ENCODE assay signal across 8 mouse cellular contexts in the genomic region with DNA sequence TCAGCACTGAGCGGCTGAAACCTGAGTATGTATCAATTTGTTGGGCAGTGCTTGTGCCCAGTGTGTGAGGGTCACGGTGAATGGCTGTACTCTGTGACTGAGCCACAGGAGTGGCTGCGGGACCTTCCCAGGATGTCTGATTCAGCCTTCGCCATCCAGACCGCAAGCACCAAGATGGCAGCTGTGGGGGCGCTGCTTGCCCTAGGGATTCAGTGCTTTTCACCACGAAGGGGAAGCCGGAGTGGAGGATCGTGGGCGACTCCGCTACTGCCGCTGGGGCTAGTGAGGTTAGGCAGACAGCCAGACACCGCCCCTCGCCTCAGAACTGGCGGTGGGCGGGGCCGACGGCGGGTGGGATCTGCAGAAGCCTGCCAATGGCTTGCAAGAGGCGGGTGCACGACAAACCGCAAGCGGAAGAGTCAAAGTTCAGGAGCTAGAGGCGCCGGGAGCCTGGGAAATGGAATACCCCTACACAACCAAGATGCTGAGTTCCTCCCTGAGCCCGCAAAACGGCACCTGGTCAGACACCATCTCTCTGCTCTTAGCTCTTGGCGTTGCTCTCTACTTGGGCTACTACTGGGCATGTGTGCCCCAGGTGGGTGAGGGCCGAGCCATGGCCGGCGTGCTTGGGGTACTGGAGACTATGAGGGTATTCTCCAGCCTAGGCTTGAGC. TPM values are rescaled to one million over a fixed set of nuclear protein-coding genes. Genes with fewer than 3 reads are reported as not detected.
DNase-seq lines count a peak whose midpoint lies in the region; ATAC-seq and TF ChIP-seq lines count a peak whose summit lies in the region.

No protein-coding gene starts in this region.

- peak overlapping the region; percentile 53 for H3K27ac ChIP-seq in cortical plate, adult 2 months (ENCODE audit: insufficient read depth, low read length)

- TF ChIP-seq POLR2A in cortical plate, adult 2 months (IDR thresholded peaks at IDR 0.05; ENCODE audit: extremely low read depth, insufficient read depth, low read length): peak; percentile 58; the same call in 1 of the 2 replicates

- peak; percentile 94 for DNase-seq in adipocyte (ENCODE audit: low spot score)
- peak; percentile 81 to 86 for DNase-seq in gastrocnemius, adult 8-10 months (ENCODE audit: low spot score in 2 of 2)
- peak; percentile 52 for DNase-seq in hindlimb bud, embryonic 11.5 days (ENCODE audit: extremely low spot score, low read depth, low spot score)
- peak; percentile 85 to 93 for DNase-seq in left cerebral cortex, adult 8-10 months (ENCODE audit: low spot score in 2 of 2)
- peak; percentile 91 to 92 for DNase-seq in right cerebral cortex, adult 2 months (ENCODE audit: low spot score in 2 of 2)
- peak; percentile 57 for DNase-seq in urinary bladder, postnatal 10 days (ENCODE audit: low spot score)

- peak; percentile 92 for ATAC-seq in megakaryocyte, adult 5-6 weeks (ENCODE audit: poor library complexity, severe bottlenecking)

- H3K4me3 ChIP-seq in cortical plate, adult 2 months (ENCODE audit: insufficient read depth, low read length): peak overlapping the region; percentile 66

- H3K4me1 ChIP-seq in cortical plate, adult 2 months (ENCODE audit: control insufficient read depth, insufficient read depth, low read length): peaks cover 6% of the 10 kb centered on the region

- no peak for TF ChIP-seq CTCF in cortical plate, adult 2 months (IDR thresholded peaks at IDR 0.05; ENCODE audit: extremely low read depth, insufficient read depth, low read length)

RNA-seq across cellular contexts. Expression of a gene that starts 4.4 kb away (rescaled TPM):
- polyA plus RNA-seq in cortical plate, adult 2 months (2012; rRNA removed): 25.2 and 26.3 TPM in 2 replicates
- total RNA-seq in gastrocnemius, adult 8-10 months (2022): 1 to 10 TPM; 2.2 to 4.9 (median 3.3) TPM
- 10 to 100 TPM; 23.9 to 28.0 (median 27.1) TPM for total RNA-seq in left cerebral cortex, adult 8-10 months (2022)
- not detected in 2 replicates for total RNA-seq in megakaryocyte, adult 5-6 weeks (2015)
- total RNA-seq in megakaryocyte, adult 5-6 weeks (2017): not detected in 2 replicates

RNA-seq across cellular contexts. Expression of a gene that starts 10.4 kb away (rescaled TPM):
- 183 and 209 TPM in 2 replicates for polyA plus RNA-seq in cortical plate, adult 2 months (2012; rRNA removed)
- total RNA-seq in gastrocnemius, adult 8-10 months (2022): 10 to 100 TPM; 70.1 to 75.2 (median 74.2) TPM
- total RNA-seq in left cerebral cortex, adult 8-10 months (2022): 100 to 1,000 TPM; 114 to 135 (median 128) TPM
- 66.3 and 72.1 TPM in 2 replicates for total RNA-seq in megakaryocyte, adult 5-6 weeks (2015)
- 45.8 and 57.3 TPM in 2 replicates for total RNA-seq in megakaryocyte, adult 5-6 weeks (2017)

RNA-seq across cellular contexts. Expression of a gene that starts 18.7 kb away (rescaled TPM):
- polyA plus RNA-seq in cortical plate, adult 2 months (2012; rRNA removed): 0.23 and 0.30 TPM in 2 replicates
- total RNA-seq in gastrocnemius, adult 8-10 months (2022): under 1 TPM; 0.07 to 0.24 (median 0.15) TPM
- under 1 TPM; 0.12 to 0.27 (median 0.16) TPM for total RNA-seq in left cerebral cortex, adult 8-10 months (2022)
- not detected in 2 replicates for total RNA-seq in megakaryocyte, adult 5-6 weeks (2015)
- not detected in 2 replicates for total RNA-seq in megakaryocyte, adult 5-6 weeks (2017)

RNA-seq across cellular contexts. Expression of a gene that starts 28.6 kb away (rescaled TPM):
- polyA plus RNA-seq in cortical plate, adult 2 months (2012; rRNA removed): 24.9 and 29.0 TPM in 2 replicates
- 10 to 100 TPM; 35.7 to 40.5 (median 38.2) TPM for total RNA-seq in gastrocnemius, adult 8-10 months (2022)
- total RNA-seq in left cerebral cortex, adult 8-10 months (2022): 10 to 100 TPM; 16.2 to 21.5 (median 18.9) TPM
- 92.3 and 93.8 TPM in 2 replicates for total RNA-seq in megakaryocyte, adult 5-6 weeks (2015)
- 52.7 and 70.7 TPM in 2 replicates for total RNA-seq in megakaryocyte, adult 5-6 weeks (2017)

RNA-seq across cellular contexts. Expression of a gene that starts 36.6 kb away (rescaled TPM):
- 2.7 and 3.1 TPM in 2 replicates for polyA plus RNA-seq in cortical plate, adult 2 months (2012; rRNA removed)
- total RNA-seq in gastrocnemius, adult 8-10 months (2022): 1 to 10 TPM; 1.7 to 3.0 (median 2.8) TPM
- total RNA-seq in left cerebral cortex, adult 8-10 months (2022): 1 to 10 TPM; 2.3 to 4.2 (median 2.8) TPM
- total RNA-seq in megakaryocyte, adult 5-6 weeks (2015): 20.2 and 20.3 TPM in 2 replicates
- total RNA-seq in megakaryocyte, adult 5-6 weeks (2017): 25.5 and 35.5 TPM in 2 replicates

Comparison
In these comparisons a context has a peak if more than half of its experiments do, and no peak if none do; other contexts are left out.
1. Peak in every context shown above with its lines: DNase-seq, ATAC-seq, H3K4me3 ChIP-seq and H3K27ac ChIP-seq.
2. RNA of a gene that starts 4.4 kb away (total RNA-seq): 23.9 to 28.0 TPM in left cerebral cortex, adult 8-10 months; 2.2 to 4.9 TPM in gastrocnemius, adult 8-10 months and not detected in megakaryocyte, adult 5-6 weeks; every median in the first group is over 4 times any median in the second.